Mouse (Mus musculus): ENCODE measurements around the gene Skap1. TPM values are rescaled to one million over a fixed set of nuclear protein-coding genes. Genes with fewer than 3 reads are reported as not detected.

The Skap1 gene
- total and polyA plus RNA-seq, 2 experiments from 2014 or later: 0.11 TPM; not detected in 1

GRCm38 (mm10) chr11:96686713-96687280 lies 222.4 kb downstream of the Skap1 start:
- WGBS: 73% methylated on average over 16 of the region's 16 CpGs
- H3K4me1 ChIP-seq (ENCODE audit: control insufficient read depth, insufficient read depth): no peaks in the 10 kb centered on the region

GRCm38 (mm10) chr11:96692250-96692649 lies 227.9 kb downstream of the Skap1 start:
- DNase-seq (ENCODE audit: low spot score): no peak
- TF ChIP-seq EP300 (IDR thresholded peaks at IDR 0.05; ENCODE audit: low read depth) (no peak), CTCF (IDR thresholded peaks at IDR 0.05; ENCODE audit: low read depth) (no peak)
- no peaks in the 10 kb centered on the region for H3K36me3 ChIP-seq (replicated peaks; ENCODE audit: control insufficient read depth, insufficient read depth, low read length)
- no peaks in the 10 kb centered on the region for H3K9me3 ChIP-seq (replicated peaks; ENCODE audit: control insufficient read depth, low read length)
- H3K9ac ChIP-seq (replicated peaks; ENCODE audit: low read depth, low read length): no peak overlapping the region
- no peaks in the 10 kb centered on the region for H3K4me1 ChIP-seq (ENCODE audit: control insufficient read depth, insufficient read depth)
- 76% methylated on average over 5 of the region's 5 CpGs for WGBS
- H3K4me2 ChIP-seq (ENCODE audit: low read depth, low read length): no peak overlapping the region
- H3K27me3 ChIP-seq (ENCODE audit: control insufficient read depth, insufficient read depth, low read length): no peaks in the 10 kb centered on the region
- no peak for ATAC-seq (ENCODE audit: insufficient read depth, low read depth)
- H3K27ac ChIP-seq (ENCODE audit: low read depth): no peak overlapping the region
- no peak overlapping the region for H3K4me3 ChIP-seq (ENCODE audit: low read depth, low read length)

More at GRCm38 (mm10) chr11:96686713-96687280, 222.4 kb downstream of the Skap1 start:
- no peak overlapping the region for H3K4me2 ChIP-seq (ENCODE audit: low read depth, low read length)
- no peak overlapping the region for H3K4me3 ChIP-seq (ENCODE audit: low read depth, low read length)
- H3K27me3 ChIP-seq (ENCODE audit: control insufficient read depth, insufficient read depth, low read length): peaks cover 4% of the 10 kb centered on the region; the same call in 1 of the 2 replicates
- TF ChIP-seq CTCF (IDR thresholded peaks at IDR 0.05; ENCODE audit: low read depth) (no peak), EP300 (IDR thresholded peaks at IDR 0.05; ENCODE audit: low read depth) (no peak)
- H3K9me3 ChIP-seq (replicated peaks; ENCODE audit: control insufficient read depth, low read length): no peaks in the 10 kb centered on the region
- no peak overlapping the region for H3K27ac ChIP-seq (ENCODE audit: low read depth)
- H3K36me3 ChIP-seq (replicated peaks; ENCODE audit: control insufficient read depth, insufficient read depth, low read length): no peaks in the 10 kb centered on the region
- H3K9ac ChIP-seq (replicated peaks; ENCODE audit: low read depth, low read length): no peak overlapping the region
- DNase-seq (ENCODE audit: low spot score): no peak
- no peak for ATAC-seq (ENCODE audit: insufficient read depth, low read depth)

- TF ChIP-seq EP300 (IDR thresholded peaks at IDR 0.05; ENCODE audit: low read depth) (no peak), CTCF (IDR thresholded peaks at IDR 0.05; ENCODE audit: low read depth) (no peak)
- Histone ChIP-seq H3K9ac (replicated peaks; ENCODE audit: low read depth, low read length) (no peak overlapping the region), H3K4me3 (ENCODE audit: low read depth, low read length) (no peak overlapping the region), H3K36me3 (replicated peaks; ENCODE audit: control insufficient read depth, insufficient read depth, low read length) (no peaks in the 10 kb centered on the region), H3K4me1 (ENCODE audit: control insufficient read depth, insufficient read depth) (no peaks in the 10 kb centered on the region), H3K27ac (ENCODE audit: low read depth) (no peak overlapping the region), H3K4me2 (ENCODE audit: low read depth, low read length) (no peak overlapping the region), H3K27me3 (ENCODE audit: control insufficient read depth, insufficient read depth, low read length) (no peaks in the 10 kb centered on the region), H3K9me3 (replicated peaks; ENCODE audit: control insufficient read depth, low read length) (no peaks in the 10 kb centered on the region)
- no peak for ATAC-seq (ENCODE audit: insufficient read depth, low read depth)
- DNase-seq (ENCODE audit: low spot score): no peak
- WGBS: 89% methylated on average over 11 of the region's 11 CpGs
These were observed 229.0 kb downstream of the Skap1 start for GRCm38 (mm10) chr11:96693360-96693759.

GRCm38 (mm10) chr11:96694774-96695173 lies 230.4 kb downstream of the Skap1 start:
- Histone ChIP-seq H3K9me3 (replicated peaks; ENCODE audit: control insufficient read depth, low read length) (no peaks in the 10 kb centered on the region), H3K36me3 (replicated peaks; ENCODE audit: control insufficient read depth, insufficient read depth, low read length) (no peaks in the 10 kb centered on the region), H3K27ac (ENCODE audit: low read depth) (no peak overlapping the region), H3K4me1 (ENCODE audit: control insufficient read depth, insufficient read depth) (no peaks in the 10 kb centered on the region), H3K4me3 (ENCODE audit: low read depth, low read length) (no peak overlapping the region), H3K27me3 (ENCODE audit: control insufficient read depth, insufficient read depth, low read length) (no peaks in the 10 kb centered on the region), H3K4me2 (ENCODE audit: low read depth, low read length) (no peak overlapping the region), H3K9ac (replicated peaks; ENCODE audit: low read depth, low read length) (no peak overlapping the region)
- TF ChIP-seq EP300 (IDR thresholded peaks at IDR 0.05; ENCODE audit: low read depth) (no peak), CTCF (IDR thresholded peaks at IDR 0.05; ENCODE audit: low read depth) (no peak)
- WGBS: 81% methylated on average over 12 of the region's 12 CpGs
- DNase-seq (ENCODE audit: low spot score): no peak
- ATAC-seq (ENCODE audit: insufficient read depth, low read depth): no peak

GRCm38 (mm10) chr11:96696168-96696727 lies 231.9 kb downstream of the Skap1 start:
- H3K36me3 ChIP-seq (replicated peaks; ENCODE audit: control insufficient read depth, insufficient read depth, low read length): no peaks in the 10 kb centered on the region
- no peak for TF ChIP-seq EP300 (IDR thresholded peaks at IDR 0.05; ENCODE audit: low read depth)
- no peak for TF ChIP-seq CTCF (IDR thresholded peaks at IDR 0.05; ENCODE audit: low read depth)
- DNase-seq (ENCODE audit: low spot score) (no peak), ATAC-seq (ENCODE audit: insufficient read depth, low read depth) (no peak)
- H3K9me3 ChIP-seq (replicated peaks; ENCODE audit: control insufficient read depth, low read length): no peaks in the 10 kb centered on the region
- no peak overlapping the region for H3K9ac ChIP-seq (replicated peaks; ENCODE audit: low read depth, low read length)
- 83% methylated on average over 15 of the region's 15 CpGs for WGBS
- no peaks in the 10 kb centered on the region for H3K4me1 ChIP-seq (ENCODE audit: control insufficient read depth, insufficient read depth)
- no peak overlapping the region for H3K4me2 ChIP-seq (ENCODE audit: low read depth, low read length)
- H3K4me3 ChIP-seq (ENCODE audit: low read depth, low read length): no peak overlapping the region
- no peak overlapping the region for H3K27ac ChIP-seq (ENCODE audit: low read depth)
- no peaks in the 10 kb centered on the region for H3K27me3 ChIP-seq (ENCODE audit: control insufficient read depth, insufficient read depth, low read length)

Measured in heart, postnatal 0 days (tissue).